Mouse (Mus musculus) myocyte (in vitro differentiated cells): Measurements from ENCODE around the gene Wwox.

Experiments used
- E2F4 ChIP-seq: IDR thresholded peaks from one replicate; pipeline ENCODE4 v1.6.1; 2011; ENCODE audit warnings: mild to moderate bottlenecking, control low read depth, moderate library complexity; ENCODE audit not compliant: insufficient read depth
- MAX ChIP-seq: IDR thresholded peaks from one replicate; pipeline ENCODE4 v1.6.1; 2011; ENCODE audit warnings: low read depth, mild to moderate bottlenecking, control low read depth
- POLR2A ChIP-seq: IDR thresholded peaks from one replicate; pipeline ENCODE4 v1.6.1; 2011; ENCODE audit warnings: low read depth, mild to moderate bottlenecking, control low read depth, moderate library complexity; ENCODE audit not compliant: insufficient read length
- REST ChIP-seq: IDR thresholded peaks from one replicate; pipeline ENCODE4 v1.6.1; 2011; ENCODE audit warnings: mild to moderate bottlenecking, control low read depth, moderate library complexity; ENCODE audit not compliant: insufficient read depth, insufficient read length
- TCF12 ChIP-seq: IDR thresholded peaks from one replicate; pipeline ENCODE4 v1.6.1; 2011; ENCODE audit warnings: mild to moderate bottlenecking, control low read depth; ENCODE audit not compliant: poor library complexity, insufficient read depth, severe bottlenecking
- USF1 ChIP-seq: IDR thresholded peaks from one replicate; pipeline ENCODE4 v1.6.1; 2011; ENCODE audit warnings: low read depth, mild to moderate bottlenecking, control low read depth, moderate library complexity

- no peak for TF ChIP-seq USF1
- no peak for TF ChIP-seq E2F4
- TF ChIP-seq POLR2A, result no peak
- TF ChIP-seq REST, result no peak
- TF ChIP-seq MAX, result no peak
- no peak for TF ChIP-seq TCF12
Measured at GRCm38 (mm10) chr8:114499448-114500144, 60.1 kb downstream of the Wwox start.
